Mouse (Mus musculus): ENCODE measurements around the gene Fbxo39.

Fbxo39 gene

GRCm38 (mm10) chr11:72314151-72314895 is at the start of gene Fbxo39:
Gene Fbxo39, plus strand, starts transcription at chr11:72314444.
- no peak for DNase-seq

GRCm38 (mm10) chr11:72265483-72265882 is 48.8 kb upstream of the Fbxo39 start:
- no peak for DNase-seq

GRCm38 (mm10) chr11:72266207-72266959 is 47.9 kb upstream of the Fbxo39 start:
- DNase-seq, result peak; percentile 44

GRCm38 (mm10) chr11:72266960-72267560 is 47.2 kb upstream of the Fbxo39 start, which contains the start of gene Slc13a5:
Gene Slc13a5, minus strand, starts transcription at chr11:72267222.
- DNase-seq, result no peak

- DNase-seq, result no peak
Measured at GRCm38 (mm10) chr11:72271761-72272160, 42.5 kb upstream of the Fbxo39 start.

GRCm38 (mm10) chr11:72273341-72273740 is 40.9 kb upstream of the Fbxo39 start:
- DNase-seq, result no peak

GRCm38 (mm10) chr11:72281143-72281851 is 32.9 kb upstream of the Fbxo39 start:
- no peak for DNase-seq

GRCm38 (mm10) chr11:72281852-72282400 is 32.3 kb upstream of the Fbxo39 start:
- DNase-seq, result no peak

- no peak for DNase-seq
Measured at GRCm38 (mm10) chr11:72283486-72284224, 30.6 kb upstream of the Fbxo39 start.

GRCm38 (mm10) chr11:72284532-72285182 is 29.6 kb upstream of the Fbxo39 start:
- no peak for DNase-seq

- DNase-seq, result no peak
Measured at GRCm38 (mm10) chr11:72285971-72286480, 28.2 kb upstream of the Fbxo39 start.

GRCm38 (mm10) chr11:72286651-72287050 is 27.6 kb upstream of the Fbxo39 start:
- DNase-seq, result no peak

- no peak for DNase-seq
Measured at GRCm38 (mm10) chr11:72287126-72287525, 27.1 kb upstream of the Fbxo39 start.

- no peak for DNase-seq
Measured at GRCm38 (mm10) chr11:72287543-72287942, 26.7 kb upstream of the Fbxo39 start.

GRCm38 (mm10) chr11:72293116-72293515 is 21.1 kb upstream of the Fbxo39 start:
- DNase-seq, result no peak

GRCm38 (mm10) chr11:72301334-72301733 is 12.9 kb upstream of the Fbxo39 start, which contains the start of gene Xaf1:
Gene Xaf1, plus strand, starts transcription at chr11:72301629.
- DNase-seq, result peak; percentile 73

- DNase-seq, result peak; percentile 55
Measured at GRCm38 (mm10) chr11:72302230-72302629, 12.0 kb upstream of the Fbxo39 start.

GRCm38 (mm10) chr11:72307461-72307860 is 6.8 kb upstream of the Fbxo39 start:
- no peak for DNase-seq

GRCm38 (mm10) chr11:72308982-72309381 is 5.3 kb upstream of the Fbxo39 start:
- DNase-seq, result no peak

GRCm38 (mm10) chr11:72310491-72310890 is 3.8 kb upstream of the Fbxo39 start:
- no peak for DNase-seq

- DNase-seq, result no peak
Measured at GRCm38 (mm10) chr11:72311355-72312001, 2.8 kb upstream of the Fbxo39 start.

Data from lung, postnatal 14 days (tissue).